Comparison of ENCODE assay signal across 21 mouse cellular contexts in genomic region chr3:141909136-141909535, GRCm38 (mm10).
"Had no signal": no experiment of that assay in that cellular context is flagged by ENCODE, and none has a peak within 500 bp of the region (broad histone marks: within the 10 kb centered on the region; RNA-seq: fewer than 3 reads in every experiment).

No protein-coding gene starts in this region.

- H3K4me3 ChIP-seq: liver, embryonic 15.5 days; lung, embryonic 15.5 days; megakaryocyte, embryonic 14.5 days; myocyte; neural tube, embryonic 13.5 days; neural tube, embryonic 15.5 days had no signal

- H3K9me3 ChIP-seq: liver, embryonic 15.5 days; lung, embryonic 15.5 days; megakaryocyte, embryonic 14.5 days; neural tube, embryonic 13.5 days; neural tube, embryonic 15.5 days had no signal

- H3K27ac ChIP-seq: liver, embryonic 15.5 days; lung, embryonic 15.5 days; macrophage; neural tube, embryonic 13.5 days; neural tube, embryonic 15.5 days had no signal

- DNase-seq: liver, postnatal 0 days; lung, adult 2 months; lung, postnatal 14 days; lung, postnatal 36 days; midbrain, embryonic 14.5 days; retina, postnatal 1 day; right cerebral cortex, postnatal 14 days; spleen, adult 18-20 months; thymus, adult 2 months; thymus, postnatal 14 days; thymus, postnatal 36 days had no signal

- H3K36me3 ChIP-seq: liver, embryonic 15.5 days; lung, embryonic 15.5 days; neural tube, embryonic 13.5 days; neural tube, embryonic 15.5 days had no signal

- H3K4me2 ChIP-seq: liver, embryonic 15.5 days; lung, embryonic 15.5 days; midbrain, embryonic 11.5 days; neural tube, embryonic 13.5 days; neural tube, embryonic 15.5 days had no signal

- ATAC-seq: liver, postnatal 0 days; lung, postnatal 0 days; midbrain, embryonic 16.5 days had no signal

- H3K9ac ChIP-seq: liver, embryonic 15.5 days; liver, postnatal 0 days; lung, embryonic 15.5 days; neural tube, embryonic 13.5 days; neural tube, embryonic 15.5 days had no signal

- H3K4me1 ChIP-seq: liver, embryonic 15.5 days; lung, embryonic 15.5 days; megakaryocyte, embryonic 14.5 days; neural tube, embryonic 15.5 days had no signal

- H3K27me3 ChIP-seq: liver, embryonic 15.5 days; lung, embryonic 15.5 days; megakaryocyte, embryonic 14.5 days; neural tube, embryonic 13.5 days; neural tube, embryonic 15.5 days had no signal
